Mouse (Mus musculus): ENCODE data around the gene Car9.
A peak's percentile ranks its signal among the peaks of the same experiment; 100 is the strongest.

GRCm38 (mm10) chr4:43493846-43494240 is 12.9 kb upstream of the Car9 start:
- no peak for TF ChIP-seq CTCF (IDR thresholded peaks at IDR 0.05; ENCODE audit: low read depth)
- TF ChIP-seq EP300 (IDR thresholded peaks at IDR 0.05; ENCODE audit: low read depth): 0 out of 2 replicates have a peak, but pooled peaks have one; percentile 19

All from liver, embryonic 14.5 days (tissue).